Mouse (Mus musculus): Measurements from ENCODE around the gene Kif7. TPM values are rescaled to one million over a fixed set of nuclear protein-coding genes. Genes with fewer than 3 reads are reported as not detected.

Gene Kif7
- polyA plus RNA-seq (2014; fragmentation: Nextera tagmentation; extraction: Ambion mirVana), result 6.1 and 7.6 TPM in 2 replicates

DNA sequence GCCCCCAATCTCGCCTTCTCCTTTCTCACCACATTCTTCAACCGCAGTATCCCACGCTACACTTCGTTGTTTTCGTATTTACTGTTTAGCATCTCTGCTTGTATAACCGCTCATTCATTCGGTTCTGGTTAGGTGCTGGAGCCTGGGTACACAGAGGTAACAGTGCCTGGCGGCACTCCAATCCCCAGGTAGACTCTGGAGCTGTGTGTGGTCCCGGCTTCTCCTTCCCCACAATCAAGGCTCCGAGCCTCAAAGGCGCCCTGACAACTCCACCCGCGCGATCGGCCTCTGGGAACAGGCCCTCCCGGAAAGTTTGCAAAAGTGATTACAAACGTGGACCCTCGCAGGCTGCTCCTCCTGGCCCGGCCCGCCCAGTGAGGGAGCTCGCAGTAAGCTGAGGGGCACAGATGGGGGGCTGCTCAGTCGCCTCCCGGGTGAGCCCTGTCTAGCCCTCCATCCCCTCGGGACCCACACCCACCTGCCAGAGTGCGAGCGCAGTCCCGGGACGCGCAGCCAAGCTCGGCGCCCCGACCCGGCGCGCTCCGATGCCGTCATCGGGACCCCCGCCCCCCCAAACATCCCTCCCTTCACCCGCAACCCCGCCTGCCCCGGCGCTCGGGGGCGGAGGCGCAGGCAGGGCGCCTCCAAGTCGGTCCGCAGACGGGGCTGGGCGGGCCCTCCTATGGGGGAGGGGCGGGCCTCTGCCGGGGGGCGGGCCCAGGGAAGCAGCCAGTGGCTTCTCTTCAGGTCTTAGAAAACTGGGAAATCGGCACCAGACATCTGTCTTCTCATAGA, at the start of gene Kif7:
Gene Kif7, minus strand, starts transcription at position 534 of the 795 bp plus-strand sequence.
- WGBS, result under 1% methylated on average over 43 of the region's 55 CpGs
- no peak for TF ChIP-seq CTCF (IDR thresholded peaks at IDR 0.05; ENCODE audit: low read depth)
- peak within 1 kb of the TSS; percentile 71 for H3K9ac ChIP-seq

DNA sequence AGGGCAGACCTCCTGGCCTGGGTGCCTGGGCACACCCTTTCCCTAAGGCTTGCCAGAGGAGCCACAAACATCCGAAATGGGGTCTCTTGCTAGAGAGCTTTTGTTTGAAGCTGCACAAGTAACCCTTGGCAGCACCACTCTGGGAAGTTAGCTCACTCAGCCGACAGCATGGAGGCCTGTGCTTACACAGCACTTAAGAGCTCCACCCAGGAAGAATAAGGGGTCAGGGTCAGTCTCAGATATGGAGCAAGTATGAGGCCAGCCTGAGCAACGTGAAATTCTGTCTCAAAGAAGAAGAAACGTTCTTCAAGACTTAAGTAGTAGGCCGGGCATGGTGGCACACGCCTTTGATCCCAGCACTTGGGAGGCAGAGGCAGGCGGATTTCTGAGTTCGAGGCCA, 46.6 kb upstream of the Kif7 start:
- 63% methylated on average over 8 of the region's 8 CpGs for WGBS
- DNase-seq (no peak), ATAC-seq (ENCODE audit: insufficient read depth) (no peak)
- Histone ChIP-seq H3K36me3 (ENCODE audit: insufficient read depth) (no peaks in the 10 kb centered on the region), H3K9me3 (ENCODE audit: low read depth, low read length) (no peaks in the 10 kb centered on the region), H3K4me2 (no peak overlapping the region), H3K4me3 (ENCODE audit: low read depth, low read length) (no peak overlapping the region), H3K4me1 (ENCODE audit: insufficient read depth) (no peaks in the 10 kb centered on the region), H3K9ac (no peak overlapping the region), H3K27me3 (ENCODE audit: insufficient read depth, low read length) (no peaks in the 10 kb centered on the region), H3K27ac (ENCODE audit: low read depth) (no peak overlapping the region)
- TF ChIP-seq CTCF (IDR thresholded peaks at IDR 0.05; ENCODE audit: low read depth), result no peak

More for the DNA sequence above, at the start of gene Kif7:
- peaks cover 12% of the 10 kb centered on the region; the same call in 1 of the 2 replicates for H3K27me3 ChIP-seq (ENCODE audit: insufficient read depth, low read length)
- DNase-seq (peak; percentile 92), ATAC-seq (ENCODE audit: insufficient read depth) (peak; percentile 94)
- peak within 1 kb of the TSS; percentile 85 for H3K4me3 ChIP-seq (ENCODE audit: low read depth, low read length)
- peak within 1 kb of the TSS; percentile 79 for H3K4me2 ChIP-seq
- H3K27ac ChIP-seq (ENCODE audit: low read depth), result no peak within 1 kb of the TSS
- no peaks in the 10 kb centered on the region for H3K4me1 ChIP-seq (ENCODE audit: insufficient read depth)
- no peaks in the 10 kb centered on the region for H3K9me3 ChIP-seq (ENCODE audit: low read depth, low read length)
- peaks cover 4% of the 10 kb centered on the region; the same call in 1 of the 2 replicates for H3K36me3 ChIP-seq (ENCODE audit: insufficient read depth)

DNA sequence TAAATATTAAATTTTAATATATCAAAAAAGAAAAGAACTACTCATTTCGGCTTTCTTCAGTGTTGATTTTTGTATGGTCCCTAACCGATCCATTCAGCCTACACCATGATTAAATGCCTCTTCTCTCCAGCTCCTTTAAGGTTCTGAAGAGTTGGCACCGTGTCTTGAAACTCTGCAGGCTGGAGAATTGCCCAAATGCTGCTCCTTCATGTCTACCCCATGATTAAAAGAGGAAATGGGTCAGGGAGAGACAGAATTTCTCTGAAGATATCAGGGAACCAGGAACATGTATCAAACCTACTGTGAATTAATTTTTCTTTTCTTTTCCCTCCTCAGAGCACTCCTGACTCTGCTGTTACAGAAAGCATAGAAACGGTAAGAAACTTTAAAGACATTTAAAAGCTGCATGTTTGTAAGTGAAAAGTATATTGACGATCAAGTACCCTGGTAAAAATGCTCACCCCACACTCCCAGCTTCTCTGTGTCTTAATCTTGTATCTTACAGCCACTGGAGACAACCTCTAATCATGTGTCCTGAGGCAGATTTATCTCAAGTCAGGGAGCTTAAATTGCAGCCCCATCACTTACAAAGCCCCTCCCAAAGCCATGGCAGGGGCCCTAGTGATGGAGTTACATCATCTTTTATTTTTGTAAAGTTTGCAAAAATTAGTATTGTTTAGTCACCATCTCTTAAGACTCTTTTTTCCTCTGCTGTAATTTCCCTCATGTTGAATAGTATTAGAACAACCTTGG, 45.8 kb upstream of the Kif7 start:
- no peaks in the 10 kb centered on the region for H3K27me3 ChIP-seq (ENCODE audit: insufficient read depth, low read length)
- DNase-seq, result peak; percentile 19
- H3K4me3 ChIP-seq (ENCODE audit: low read depth, low read length), result no peak overlapping the region
- 64% methylated on average over 5 of the region's 5 CpGs for WGBS
- H3K4me2 ChIP-seq, result no peak overlapping the region
- H3K9ac ChIP-seq, result no peak overlapping the region
- no peak for TF ChIP-seq CTCF (IDR thresholded peaks at IDR 0.05; ENCODE audit: low read depth)
- ATAC-seq (ENCODE audit: insufficient read depth), result no peak
- H3K9me3 ChIP-seq (ENCODE audit: low read depth, low read length), result no peaks in the 10 kb centered on the region
- H3K4me1 ChIP-seq (ENCODE audit: insufficient read depth), result no peaks in the 10 kb centered on the region
- no peak overlapping the region for H3K27ac ChIP-seq (ENCODE audit: low read depth)
- H3K36me3 ChIP-seq (ENCODE audit: insufficient read depth), result no peaks in the 10 kb centered on the region

DNA sequence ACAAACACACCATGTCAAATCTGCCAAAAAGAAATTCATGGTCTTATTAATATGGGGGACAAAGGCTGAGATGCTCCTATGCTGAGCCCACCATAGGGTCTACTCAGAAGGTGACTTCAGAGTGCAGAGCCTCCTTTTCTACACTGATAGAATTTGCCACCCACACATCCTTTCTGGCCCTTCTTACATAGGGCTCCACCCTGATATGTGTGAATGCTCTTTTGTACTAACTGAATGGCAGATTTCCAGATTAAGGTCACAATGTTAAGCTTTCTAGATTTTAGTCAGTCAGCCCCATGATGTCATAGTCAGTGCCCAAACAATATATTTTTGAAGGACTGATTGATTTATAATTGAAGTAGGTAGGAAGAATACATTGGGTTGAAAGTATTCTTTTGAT, 44.2 kb upstream of the Kif7 start:
- Histone ChIP-seq H3K4me1 (ENCODE audit: insufficient read depth) (no peaks in the 10 kb centered on the region), H3K9me3 (ENCODE audit: low read depth, low read length) (no peaks in the 10 kb centered on the region), H3K4me2 (no peak overlapping the region), H3K9ac (no peak overlapping the region), H3K27me3 (ENCODE audit: insufficient read depth, low read length) (no peaks in the 10 kb centered on the region), H3K4me3 (ENCODE audit: low read depth, low read length) (no peak overlapping the region), H3K36me3 (ENCODE audit: insufficient read depth) (no peaks in the 10 kb centered on the region), H3K27ac (ENCODE audit: low read depth) (no peak overlapping the region)
- TF ChIP-seq CTCF (IDR thresholded peaks at IDR 0.05; ENCODE audit: low read depth), result no peak
- DNase-seq, result no peak
- ATAC-seq (ENCODE audit: insufficient read depth), result no peak

DNA sequence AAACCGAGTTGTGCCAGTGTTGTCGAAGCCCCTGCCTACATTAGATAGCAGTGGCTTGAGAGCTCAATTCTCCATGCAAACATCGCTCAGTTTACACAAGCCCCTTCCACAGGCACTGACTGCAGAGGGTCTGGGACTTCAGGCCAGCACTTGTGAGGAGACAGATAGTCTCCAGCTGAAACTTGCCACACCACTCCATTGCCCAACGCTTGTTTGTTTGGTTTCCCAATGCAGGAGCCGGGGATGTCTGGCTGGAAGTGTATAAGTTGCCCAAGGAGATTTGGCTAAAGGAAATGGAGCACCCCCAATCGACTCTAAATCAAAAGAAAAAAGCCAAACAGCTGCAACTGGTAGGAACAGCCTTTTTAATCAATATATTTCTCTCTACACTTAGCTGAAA, 42.7 kb upstream of the Kif7 start:
- no peak for ATAC-seq (ENCODE audit: insufficient read depth)
- no peak overlapping the region for H3K27ac ChIP-seq (ENCODE audit: low read depth)

DNA sequence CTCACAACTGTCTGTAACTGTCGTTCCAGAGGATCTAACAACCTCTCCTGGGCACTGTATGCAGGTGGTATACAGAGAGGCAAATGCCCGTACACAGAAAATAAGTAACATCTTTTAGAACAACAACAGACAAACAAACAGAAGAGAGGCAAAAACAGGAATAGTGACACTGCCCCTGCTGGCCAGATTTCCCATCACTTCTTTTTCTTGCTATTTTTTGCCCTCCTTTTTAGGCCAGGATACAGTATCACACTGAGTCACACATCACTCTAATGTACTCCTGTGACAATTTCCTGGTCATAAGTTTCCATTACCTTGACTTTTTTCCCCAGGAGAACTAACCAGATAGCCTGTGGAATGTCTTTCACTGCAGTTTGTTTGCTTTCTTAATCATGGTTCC, 40.8 kb upstream of the Kif7 start:
- ATAC-seq (ENCODE audit: insufficient read depth), result no peak

More for the DNA sequence above, 42.7 kb upstream of the Kif7 start:
- Histone ChIP-seq H3K36me3 (ENCODE audit: insufficient read depth) (no peaks in the 10 kb centered on the region), H3K9ac (no peak overlapping the region), H3K9me3 (ENCODE audit: low read depth, low read length) (no peaks in the 10 kb centered on the region), H3K27me3 (ENCODE audit: insufficient read depth, low read length) (no peaks in the 10 kb centered on the region), H3K4me1 (ENCODE audit: insufficient read depth) (no peaks in the 10 kb centered on the region), H3K4me2 (no peak overlapping the region), H3K4me3 (ENCODE audit: low read depth, low read length) (no peak overlapping the region)
- 25% methylated on average over 6 of the region's 6 CpGs for WGBS
- DNase-seq, result peak; percentile 25
- no peak for TF ChIP-seq CTCF (IDR thresholded peaks at IDR 0.05; ENCODE audit: low read depth)

DNA sequence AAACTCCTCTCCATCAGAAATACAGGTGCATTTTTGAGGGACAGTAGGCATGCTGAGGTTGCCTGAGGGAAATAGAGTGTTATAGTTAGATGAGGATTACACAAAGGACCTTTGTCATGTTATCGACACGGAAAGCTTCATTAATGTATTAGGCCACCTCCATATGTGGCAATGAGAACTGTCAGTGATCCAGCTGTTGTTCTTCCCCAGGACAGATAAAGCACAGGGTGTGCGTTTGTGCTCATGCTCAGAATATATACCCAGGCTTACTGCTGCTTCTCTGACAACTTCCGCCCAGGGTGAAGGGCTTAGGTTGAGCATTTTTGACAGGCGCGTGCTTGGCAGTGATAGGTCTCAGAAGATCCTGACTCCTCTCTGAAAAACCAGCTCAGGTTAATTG, 34.0 kb upstream of the Kif7 start:
- H3K9ac ChIP-seq, result no peak overlapping the region
- H3K27ac ChIP-seq (ENCODE audit: low read depth), result no peak overlapping the region
- ATAC-seq (ENCODE audit: insufficient read depth), result no peak
- 81% methylated on average over 6 of the region's 6 CpGs for WGBS
- H3K27me3 ChIP-seq (ENCODE audit: insufficient read depth, low read length), result no peaks in the 10 kb centered on the region
- no peak overlapping the region for H3K4me3 ChIP-seq (ENCODE audit: low read depth, low read length)
- H3K9me3 ChIP-seq (ENCODE audit: low read depth, low read length), result no peaks in the 10 kb centered on the region
- no peaks in the 10 kb centered on the region for H3K36me3 ChIP-seq (ENCODE audit: insufficient read depth)
- DNase-seq, result no peak
- H3K4me2 ChIP-seq, result no peak overlapping the region
- no peaks in the 10 kb centered on the region for H3K4me1 ChIP-seq (ENCODE audit: insufficient read depth)
- TF ChIP-seq CTCF (IDR thresholded peaks at IDR 0.05; ENCODE audit: low read depth), result no peak

More for the DNA sequence above, 40.8 kb upstream of the Kif7 start:
- no peak overlapping the region for H3K4me3 ChIP-seq (ENCODE audit: low read depth, low read length)
- 32% methylated on average over 2 of the region's 2 CpGs for WGBS
- H3K4me2 ChIP-seq, result no peak overlapping the region
- no peak overlapping the region for H3K9ac ChIP-seq
- H3K36me3 ChIP-seq (ENCODE audit: insufficient read depth), result no peaks in the 10 kb centered on the region
- no peaks in the 10 kb centered on the region for H3K9me3 ChIP-seq (ENCODE audit: low read depth, low read length)
- TF ChIP-seq CTCF (IDR thresholded peaks at IDR 0.05; ENCODE audit: low read depth), result peak; percentile 38
- no peak overlapping the region for H3K27ac ChIP-seq (ENCODE audit: low read depth)
- DNase-seq, result no peak
- H3K4me1 ChIP-seq (ENCODE audit: insufficient read depth), result no peaks in the 10 kb centered on the region
- no peaks in the 10 kb centered on the region for H3K27me3 ChIP-seq (ENCODE audit: insufficient read depth, low read length)

Data from lung, embryonic 14.5 days (tissue).